Mouse (Mus musculus) layer of hippocampus, postnatal 25 days (tissue): Measurements from ENCODE around the gene Nr1h4. TPM values are rescaled to one million over a fixed set of nuclear protein-coding genes. Genes with fewer than 3 reads are reported as not detected.

Experiments used
- DNase-seq, 2 experiments: peaks; one replicate each; pipeline ENCODE4 v3.0.0; 2022; ENCODE audit warnings: mixed read lengths in 2 of 2, low spot score in 1 of 2; ENCODE audit errors: extremely low spot score in 1 of 2
- total RNA-seq, 2 experiments: library from RNA; stranded (reverse); gene quantifications; 2 replicates each; pipeline ENCODE4 v1.2.3; 2021

Nr1h4 gene
- total RNA-seq, 2 experiments from 2014 or later, result 0.22 TPM; not detected in 1

DNA sequence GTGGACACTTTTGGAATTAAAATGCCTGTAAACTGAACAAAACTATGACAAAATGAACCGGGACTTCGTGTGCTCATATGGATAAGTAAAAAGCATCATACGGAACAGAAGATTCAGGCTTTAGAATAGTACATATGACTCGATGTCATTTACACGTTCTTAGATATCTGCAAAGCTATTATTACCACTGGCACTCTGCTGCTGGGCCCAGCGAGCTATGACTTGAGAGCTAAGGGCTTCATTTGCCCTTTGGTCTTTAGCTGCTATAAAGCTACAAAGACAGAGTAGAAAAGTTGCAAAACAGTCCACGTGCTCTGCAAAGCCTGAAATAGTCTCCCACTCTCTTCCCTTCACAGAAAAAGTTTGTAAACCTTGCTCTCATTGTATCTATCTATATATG lies 10.9 kb downstream of the Nr1h4 start:
- no peak for DNase-seq

DNA sequence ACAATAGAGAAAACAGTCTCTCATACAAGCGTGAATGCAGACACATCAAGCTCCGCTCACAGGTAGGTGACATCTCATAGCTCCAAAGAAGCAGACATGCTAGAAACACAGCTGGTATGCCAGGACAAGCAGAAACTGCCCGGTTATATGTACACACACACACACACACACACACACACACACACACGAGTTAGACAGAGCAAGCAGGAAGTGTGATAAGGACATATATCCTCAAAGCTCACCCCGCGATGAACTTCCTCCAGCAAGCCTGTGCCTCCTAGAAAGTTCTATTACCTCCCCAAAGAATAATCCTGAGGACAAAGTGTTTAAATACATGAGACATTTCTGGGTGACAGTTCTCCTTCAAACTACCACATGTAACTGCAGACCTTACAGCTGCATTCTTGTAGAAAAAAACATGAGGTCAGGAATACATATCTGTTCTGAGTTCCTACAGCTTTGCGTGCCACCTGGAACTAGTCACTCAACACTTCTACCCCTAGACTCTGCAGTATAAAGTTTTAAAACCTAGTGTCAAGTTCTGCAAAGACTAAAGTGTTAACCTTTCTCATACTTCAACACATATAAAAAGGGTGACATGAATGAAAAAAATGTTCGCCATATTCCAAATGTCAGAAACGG lies 11.5 kb downstream of the Nr1h4 start:
- no peak for DNase-seq

DNA sequence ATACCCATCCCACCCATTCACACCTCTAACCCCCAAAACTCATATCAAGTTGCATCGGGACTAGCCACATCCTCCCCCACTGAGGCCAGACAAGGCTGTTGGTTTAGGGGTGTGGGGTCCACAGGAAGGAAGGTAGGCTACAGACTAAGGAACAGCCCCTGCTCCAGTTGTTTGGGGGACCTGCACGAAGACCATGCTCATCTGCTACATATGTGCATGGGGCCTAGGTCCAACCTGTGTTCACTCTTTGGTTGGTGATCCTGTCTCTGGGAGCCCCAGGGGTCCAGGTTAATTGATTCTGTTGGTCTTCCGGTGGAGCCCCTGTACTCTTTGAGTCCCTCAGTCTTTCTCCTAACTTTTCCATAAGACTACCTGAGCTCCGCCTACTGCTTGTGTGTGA lies 13.0 kb downstream of the Nr1h4 start:
- DNase-seq, result no peak

DNA sequence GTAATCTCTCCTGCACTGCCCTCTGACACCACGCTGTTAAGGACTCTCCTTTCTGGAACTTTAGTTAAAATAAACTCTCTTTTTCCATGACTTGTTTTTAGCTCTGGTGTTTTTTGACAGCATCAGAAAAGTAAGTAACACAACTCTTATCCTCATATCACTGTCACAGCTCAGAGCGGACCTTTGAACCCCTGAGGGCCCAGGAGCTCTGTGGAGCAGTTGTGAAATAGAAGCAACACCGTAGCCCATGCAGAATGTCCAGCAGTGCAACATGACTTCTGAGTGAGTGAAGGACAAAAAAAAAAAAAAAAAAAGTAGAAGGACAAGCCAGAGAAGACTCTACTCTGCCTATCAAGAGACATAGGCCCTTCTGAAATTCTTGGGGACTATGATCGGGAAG lies 14.2 kb downstream of the Nr1h4 start:
- DNase-seq, result no peak

DNA sequence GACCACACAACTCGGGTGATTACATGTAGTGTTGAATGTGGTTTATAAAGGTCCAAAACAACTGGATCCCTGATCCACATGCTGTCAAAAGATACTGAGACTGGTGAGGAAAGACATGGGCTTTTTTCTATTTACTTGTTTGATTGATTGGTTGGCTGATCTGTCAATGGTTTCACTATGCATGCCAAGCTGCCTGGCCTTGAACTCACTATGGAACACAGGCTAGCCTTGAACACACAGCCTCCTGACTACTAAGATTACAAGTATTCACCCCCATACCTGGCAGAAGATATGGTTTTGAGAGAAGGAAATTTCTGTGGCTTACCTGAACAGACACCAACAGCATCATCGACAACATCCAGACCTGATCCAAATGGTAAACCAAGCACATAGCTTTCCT lies 15.0 kb downstream of the Nr1h4 start:
- DNase-seq, result no peak

DNA sequence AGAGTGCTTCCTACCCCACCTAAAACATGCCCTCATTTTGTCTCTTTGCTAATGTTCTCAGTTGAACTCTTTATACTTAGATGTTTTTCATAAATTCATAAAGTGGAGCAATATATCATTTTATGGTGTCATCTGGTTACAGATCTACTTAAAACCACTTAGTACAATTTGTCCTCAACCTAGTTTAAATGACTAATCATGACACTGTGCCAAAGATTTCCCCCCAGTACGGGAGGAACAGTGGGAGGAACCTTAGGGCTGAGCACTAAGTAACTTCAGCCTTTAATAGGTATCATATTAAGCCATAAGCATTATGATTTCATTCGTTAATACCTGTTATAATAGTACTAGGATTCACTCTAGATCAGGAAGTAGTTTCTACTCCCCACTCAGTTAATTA lies 17.6 kb downstream of the Nr1h4 start:
- DNase-seq, result no peak

DNA sequence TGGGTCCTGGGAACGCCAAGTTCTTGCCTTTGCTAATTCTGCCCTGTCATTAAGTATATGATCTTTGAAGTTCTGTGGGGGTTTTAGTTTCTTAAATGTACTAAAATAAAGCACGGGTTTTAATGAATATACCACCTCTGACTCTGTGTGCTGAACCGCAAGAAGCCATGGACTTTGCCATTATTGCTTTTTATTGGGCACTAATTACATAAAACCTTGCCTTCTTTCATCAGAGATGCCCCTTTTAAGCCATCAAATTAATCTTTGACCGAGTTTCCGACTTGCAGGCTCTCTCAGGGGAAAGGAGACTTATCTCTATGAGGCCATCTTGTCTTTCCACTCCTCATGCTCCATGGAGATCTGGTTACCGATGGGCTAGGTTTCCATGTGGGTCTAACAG lies 20.8 kb downstream of the Nr1h4 start:
- DNase-seq, result no peak

DNA sequence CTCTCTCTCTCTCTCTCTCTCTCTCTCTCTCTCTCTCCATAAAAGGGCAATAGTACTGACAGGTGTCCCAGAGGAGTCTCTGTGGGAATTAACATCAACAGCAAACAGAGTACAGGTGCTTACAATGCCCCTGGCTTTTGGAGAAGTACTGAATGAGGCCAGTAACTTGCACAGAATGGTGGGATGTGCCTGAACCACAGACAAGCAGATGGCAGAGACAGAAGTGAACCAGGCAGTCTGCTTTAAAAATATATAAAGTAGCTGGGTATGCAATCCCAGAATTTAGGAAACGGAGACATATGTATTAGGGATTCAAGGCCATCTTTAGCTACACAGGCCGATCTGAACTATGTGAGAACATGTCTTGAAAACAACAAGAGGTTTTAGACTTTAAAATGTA lies 22.8 kb downstream of the Nr1h4 start:
- DNase-seq, result no peak

DNA sequence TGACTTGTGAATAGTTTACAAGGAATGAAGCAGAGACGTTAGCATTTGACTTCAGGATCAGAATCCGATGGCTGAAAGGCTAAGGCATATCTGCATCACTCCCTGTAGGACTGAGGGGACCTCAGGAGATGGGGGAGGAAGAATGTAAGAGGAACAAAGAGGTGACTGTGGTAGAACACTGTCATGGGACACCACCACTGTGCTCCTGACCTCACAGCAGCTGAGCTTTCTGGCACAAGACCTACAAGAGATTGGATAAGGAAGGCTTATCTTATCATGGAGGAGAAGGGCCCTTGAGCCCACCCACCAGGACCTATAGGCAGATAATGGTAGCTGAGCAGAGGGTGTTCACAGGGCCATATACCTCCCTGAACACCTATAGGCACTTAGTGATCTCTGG lies 24.8 kb downstream of the Nr1h4 start:
- no peak for DNase-seq

DNA sequence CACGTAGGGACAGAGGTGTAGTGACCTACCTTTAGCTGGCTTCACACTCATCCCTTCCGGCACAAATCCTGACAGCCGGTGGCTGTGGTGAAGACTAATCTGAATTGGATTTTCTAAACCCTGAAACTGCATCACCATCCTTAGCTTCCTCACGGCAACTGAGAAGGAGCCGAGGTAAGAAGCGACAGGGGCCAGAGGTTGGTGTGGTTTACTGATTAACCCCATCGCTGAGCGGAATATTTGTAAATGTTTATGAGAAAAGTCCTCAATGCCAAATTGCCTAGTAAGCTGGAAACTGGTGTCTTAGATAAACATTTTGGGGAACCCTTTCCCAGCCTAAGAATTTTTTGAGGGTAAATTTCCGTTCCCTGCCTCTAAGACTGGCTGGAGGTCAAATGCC lies 26.9 kb downstream of the Nr1h4 start:
- no peak for DNase-seq

DNA sequence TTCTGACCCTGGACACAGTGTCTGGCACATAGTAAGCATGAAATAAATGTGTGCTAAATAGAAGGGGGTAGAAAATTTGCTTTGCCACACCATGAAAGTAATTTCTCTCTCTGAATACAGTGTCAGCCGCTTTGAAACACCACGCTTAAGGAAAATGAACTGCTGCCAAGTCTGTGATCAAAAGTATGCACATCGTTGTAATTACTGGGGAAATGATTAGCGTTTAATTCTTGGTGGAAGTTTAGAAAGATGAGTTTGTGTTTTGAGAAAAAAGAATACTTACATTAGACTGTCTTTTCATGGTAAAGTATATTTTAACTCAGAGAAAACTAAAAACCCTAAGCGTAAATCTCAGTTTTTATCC lies 27.8 kb downstream of the Nr1h4 start:
- DNase-seq, result no peak

DNA sequence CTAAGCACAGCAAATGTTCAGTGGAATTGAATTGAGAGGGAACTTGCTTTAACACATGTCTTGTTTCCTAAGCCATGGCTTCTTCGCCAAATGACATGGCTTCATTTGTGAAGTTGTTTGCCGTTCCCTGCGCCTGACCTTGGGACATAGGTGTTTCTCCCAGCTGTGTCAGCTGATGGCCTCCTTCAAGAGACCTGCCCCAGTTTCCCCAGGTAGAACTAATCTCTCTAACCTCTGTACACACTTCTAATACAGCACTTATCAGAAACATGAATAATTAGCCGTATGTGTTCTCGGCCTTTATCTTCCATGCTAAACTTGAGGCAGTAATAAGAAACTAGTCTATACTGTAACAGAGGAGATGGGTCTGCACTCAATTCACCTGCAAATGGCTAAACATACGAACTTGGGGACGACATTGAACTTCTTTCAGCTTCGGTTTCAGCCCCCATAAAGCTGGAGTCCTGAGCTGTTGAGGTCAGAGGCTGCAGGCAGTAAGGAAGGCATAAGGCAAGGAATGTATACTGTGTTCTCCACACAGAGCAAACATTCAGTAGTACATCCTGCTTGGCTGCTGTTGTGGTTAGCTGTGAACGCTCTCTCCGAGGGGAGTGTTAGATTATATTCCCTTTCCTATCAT lies 28.3 kb downstream of the Nr1h4 start:
- DNase-seq, result no peak

DNA sequence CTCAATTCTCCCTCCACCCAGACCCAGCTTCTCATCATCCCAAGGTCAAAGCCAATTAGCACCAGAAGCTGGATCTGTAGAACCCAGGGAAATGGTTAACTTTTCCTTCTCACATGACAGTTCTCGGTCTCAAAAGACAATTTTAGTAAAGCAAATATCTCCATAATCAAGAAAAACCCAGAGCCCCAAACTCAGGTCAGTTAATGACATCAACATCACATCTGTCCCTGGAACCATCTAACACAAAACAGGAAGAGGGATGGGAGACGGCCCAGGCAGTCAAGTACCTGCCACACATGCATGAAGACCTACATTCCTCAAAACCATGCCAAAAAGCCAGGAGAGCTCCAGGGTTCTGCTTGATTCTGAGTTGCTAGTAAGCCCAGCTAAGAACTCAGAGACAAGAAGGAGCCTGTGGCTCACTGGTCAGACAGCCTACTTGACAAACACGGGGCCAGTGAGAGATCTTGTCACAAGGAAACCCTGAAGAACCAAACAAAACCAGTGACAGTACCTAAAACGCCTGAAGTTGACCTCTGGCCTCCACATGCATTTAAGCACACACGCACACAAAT lies 30.3 kb downstream of the Nr1h4 start:
- DNase-seq, result no peak

DNA sequence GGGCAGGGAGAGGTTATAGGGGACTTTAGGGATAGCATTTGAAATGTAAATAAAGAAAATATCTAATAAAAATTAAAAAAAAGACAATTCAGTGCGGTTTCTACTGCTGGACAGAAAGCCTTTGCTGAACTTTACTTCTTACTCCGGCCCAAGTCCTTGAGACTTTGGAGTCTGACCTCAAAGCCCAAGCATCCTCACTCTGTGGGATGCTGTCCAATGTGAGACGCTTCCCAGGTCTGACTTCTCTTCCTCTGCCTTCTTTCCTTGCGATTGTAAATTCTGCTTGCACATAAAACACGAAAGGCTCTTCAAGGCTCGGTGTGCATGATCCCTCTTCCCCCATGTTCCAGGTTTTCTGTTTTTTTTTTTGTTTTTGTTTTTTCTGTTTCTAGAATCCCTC lies 31.5 kb downstream of the Nr1h4 start:
- no peak for DNase-seq

DNA sequence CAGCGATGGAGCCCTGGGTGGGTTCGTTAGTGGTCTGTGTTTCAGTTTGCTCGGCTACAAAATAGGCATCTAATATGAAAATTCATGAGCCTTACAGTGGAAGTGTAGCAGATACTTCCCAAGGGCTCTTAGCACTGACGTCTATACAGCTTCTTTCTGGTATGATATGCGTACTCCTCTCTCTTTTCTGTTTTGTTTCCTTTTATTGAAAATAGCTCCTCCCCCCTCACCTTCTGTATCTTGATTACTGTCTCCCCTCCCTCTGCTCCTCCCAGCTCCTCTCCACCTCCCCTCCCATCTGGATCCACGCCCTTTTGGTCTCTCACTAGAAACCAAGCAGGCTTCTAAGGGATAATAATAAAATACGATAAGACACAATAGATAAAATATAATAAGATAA lies 37.8 kb downstream of the Nr1h4 start:
- DNase-seq, result no peak

DNA sequence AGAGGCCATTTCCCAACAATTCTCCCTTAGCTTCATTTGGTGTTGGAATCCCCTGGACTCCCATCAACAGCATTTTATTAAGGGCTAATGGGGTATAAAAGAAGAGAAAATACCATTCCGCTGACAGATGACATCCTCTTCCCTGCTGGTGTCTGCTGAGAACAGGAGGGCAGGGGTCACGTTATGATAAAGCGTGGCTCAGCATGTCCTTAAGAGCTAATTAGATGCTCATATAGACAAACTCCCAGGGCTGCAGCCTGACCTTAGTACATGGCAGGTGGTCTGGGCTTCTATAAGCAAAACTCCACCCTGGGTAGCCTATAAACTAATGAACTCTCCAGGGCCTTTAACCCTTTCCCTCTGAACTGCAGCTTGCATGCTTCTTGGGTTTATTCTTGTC lies 42.1 kb downstream of the Nr1h4 start:
- no peak for DNase-seq

DNA sequence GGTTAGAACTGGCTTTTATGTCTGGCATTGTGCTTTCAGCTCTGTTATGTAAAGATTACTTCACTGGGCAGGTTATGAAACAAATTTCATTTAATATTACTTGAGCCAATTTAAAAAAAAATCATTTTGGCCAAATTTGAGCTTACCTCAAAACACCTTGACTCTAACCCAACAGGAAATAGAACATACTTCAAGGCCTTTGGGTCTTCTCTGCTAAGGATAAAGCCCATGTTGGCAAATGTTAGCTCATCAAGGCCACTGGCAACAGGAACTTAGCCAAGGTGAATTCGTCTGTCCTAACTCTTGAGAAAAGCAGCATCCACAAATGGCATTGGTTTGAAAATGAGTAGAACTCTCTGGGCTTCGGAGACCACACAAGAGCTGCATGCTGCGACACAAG lies 43.1 kb downstream of the Nr1h4 start:
- DNase-seq, result no peak

DNA sequence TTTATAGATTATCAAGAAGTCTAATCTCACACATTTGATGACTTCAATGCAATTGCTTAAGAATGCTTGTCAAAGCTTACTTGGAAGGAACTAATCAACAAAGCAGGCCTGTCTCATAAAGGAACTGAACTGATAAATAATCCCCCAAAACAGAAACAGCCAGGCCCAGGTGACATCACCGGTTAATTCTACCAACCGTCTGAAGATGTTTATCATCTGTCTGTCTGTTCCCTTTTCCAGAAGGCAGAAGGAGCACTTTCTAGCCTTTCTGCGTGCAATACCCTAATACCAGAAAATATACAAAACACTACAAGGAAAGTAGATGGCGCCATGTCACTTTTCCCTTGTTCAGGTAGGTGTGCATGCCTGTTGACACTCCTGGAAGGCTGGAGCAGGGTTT lies 43.9 kb downstream of the Nr1h4 start:
- DNase-seq, result no peak

DNA sequence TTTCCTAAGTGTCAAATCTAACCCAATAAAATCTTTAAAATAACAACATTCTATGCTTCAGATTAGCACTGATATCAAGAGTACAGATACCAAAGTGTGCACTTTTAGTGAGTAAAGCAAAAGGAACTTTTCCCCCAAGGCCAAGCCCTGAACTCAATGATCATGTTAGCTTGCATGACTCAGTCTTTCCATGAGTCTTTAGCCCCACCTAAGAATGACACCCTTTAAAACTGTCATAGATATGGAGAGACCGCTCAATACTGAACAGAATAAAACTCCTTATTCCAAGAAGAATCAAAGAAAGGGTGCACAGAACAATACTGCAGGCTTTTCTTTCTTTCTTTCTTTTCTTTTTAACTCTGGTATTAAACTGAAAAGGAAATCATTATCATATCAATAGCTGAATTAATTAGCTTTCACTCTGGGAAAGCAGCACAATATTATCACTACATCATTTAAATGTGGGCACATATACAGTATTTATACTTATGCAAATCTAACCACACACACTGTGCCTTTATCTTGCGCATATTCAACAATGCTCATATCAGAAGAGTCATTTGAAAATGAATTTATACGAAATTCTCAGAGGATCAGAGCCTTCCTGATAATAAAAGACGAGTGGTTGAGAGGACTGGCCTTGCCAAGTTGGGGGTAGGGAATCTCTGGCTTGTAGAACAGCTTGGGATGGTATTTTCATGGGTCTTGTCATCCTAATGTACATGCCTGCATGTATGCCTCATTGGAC lies 46.2 kb downstream of the Nr1h4 start:
- no peak for DNase-seq

DNA sequence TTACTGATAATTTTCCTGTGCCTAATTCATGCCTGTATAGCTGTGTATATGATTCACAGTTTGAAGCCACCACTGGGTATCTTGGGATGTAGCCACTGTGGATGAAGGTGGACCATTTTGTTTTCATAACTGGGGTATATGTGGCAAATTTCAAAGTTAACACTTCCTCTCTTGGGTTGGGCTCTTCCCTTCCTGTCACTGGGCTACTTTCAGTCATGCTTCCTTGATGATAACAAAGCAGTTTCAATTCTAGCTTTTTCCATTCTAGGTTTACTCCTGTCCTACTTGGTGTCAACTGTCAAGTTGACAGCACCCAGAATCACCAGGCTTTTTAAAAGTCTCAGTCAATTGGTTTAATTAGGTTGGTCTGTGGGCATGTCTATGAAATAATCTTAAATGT lies 48.5 kb downstream of the Nr1h4 start:
- no peak for DNase-seq

DNA sequence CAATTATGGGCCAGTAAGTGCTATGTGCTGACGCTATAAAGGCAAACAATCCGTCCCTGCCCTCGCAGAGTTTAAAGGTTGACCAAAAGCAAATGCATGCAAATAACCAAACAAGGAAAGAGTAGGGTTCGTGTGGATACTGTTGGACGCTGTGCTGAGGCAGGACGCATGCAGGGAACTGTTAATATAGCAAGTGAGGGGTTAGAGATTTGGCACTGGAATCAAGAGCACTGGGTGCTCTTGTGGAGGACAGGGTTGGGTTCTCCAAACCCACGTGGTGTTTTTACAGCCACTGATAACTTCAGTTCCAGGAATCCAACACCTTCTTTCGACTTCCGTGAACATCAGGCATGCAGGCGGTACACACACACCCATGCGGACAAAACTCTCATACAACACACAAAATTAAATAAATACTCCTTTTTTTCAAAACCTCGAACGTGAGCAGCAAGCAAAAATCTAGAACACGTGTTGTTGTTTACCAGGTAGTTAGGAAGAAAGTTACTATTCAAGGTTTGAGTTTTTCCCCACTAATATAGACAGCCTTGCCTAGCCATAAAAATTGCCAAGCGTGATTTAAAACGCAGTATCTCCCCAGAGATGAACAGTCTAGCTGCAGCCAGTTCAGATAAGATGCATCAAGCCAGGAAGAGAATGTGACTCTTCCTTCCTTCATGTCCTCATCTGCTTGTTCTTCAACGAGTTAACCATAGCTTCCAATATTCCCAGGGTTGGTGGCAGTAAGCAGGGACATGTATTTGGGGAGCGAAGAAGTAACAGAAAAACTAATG lies 49.4 kb downstream of the Nr1h4 start:
- no peak for DNase-seq
